Mouse (Mus musculus): ENCODE measurements at regions not wholly inside any gene's neighbourhood (a gene's known extent, or its start where the extent isn't known, plus 50 kb on each side); places are given as distances from the start of the nearest gene placed in this dataset.
A peak's percentile ranks its signal among the peaks of the same experiment; 100 is the strongest.

DNA sequence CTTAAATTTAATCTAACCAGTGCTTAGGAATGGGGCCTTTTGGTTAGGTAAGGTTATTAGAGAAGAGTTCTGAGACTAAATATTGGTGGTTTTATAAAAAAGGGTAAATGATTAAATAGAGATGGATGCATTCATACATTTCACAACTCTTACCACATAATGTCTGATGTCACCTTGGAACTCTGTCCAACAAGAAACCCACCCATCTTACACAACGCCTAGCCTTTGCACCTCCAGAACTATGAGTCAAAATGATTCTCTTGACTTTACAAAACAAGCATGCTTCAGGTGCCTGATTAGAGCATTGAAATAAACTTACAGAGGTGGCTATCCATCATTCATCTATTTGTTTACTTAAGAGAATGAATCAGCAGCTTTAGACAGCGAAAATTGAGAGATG lies 364.8 kb upstream of the Fam98a start:
- H3K9ac ChIP-seq (replicated peaks; ENCODE audit: low read depth, low read length): no peak overlapping the region
- no peak overlapping the region for H3K4me3 ChIP-seq (ENCODE audit: low read depth, low read length)
- H3K27me3 ChIP-seq (ENCODE audit: control insufficient read depth, insufficient read depth, low read length): no peaks in the 10 kb centered on the region
- no peak overlapping the region for H3K27ac ChIP-seq (ENCODE audit: low read depth, low read length)
- ATAC-seq (ENCODE audit: low read depth): no peak
- no peaks in the 10 kb centered on the region for H3K9me3 ChIP-seq (ENCODE audit: control insufficient read depth, low read length)
- WGBS: 94% methylated on average over 2 of the region's 2 CpGs
- no peaks in the 10 kb centered on the region for H3K36me3 ChIP-seq (ENCODE audit: control insufficient read depth, insufficient read depth, low read length)
- no peak overlapping the region for H3K4me2 ChIP-seq (ENCODE audit: low read depth, low read length)
- H3K4me1 ChIP-seq (ENCODE audit: control insufficient read depth, insufficient read depth, low read length): no peaks in the 10 kb centered on the region

DNA sequence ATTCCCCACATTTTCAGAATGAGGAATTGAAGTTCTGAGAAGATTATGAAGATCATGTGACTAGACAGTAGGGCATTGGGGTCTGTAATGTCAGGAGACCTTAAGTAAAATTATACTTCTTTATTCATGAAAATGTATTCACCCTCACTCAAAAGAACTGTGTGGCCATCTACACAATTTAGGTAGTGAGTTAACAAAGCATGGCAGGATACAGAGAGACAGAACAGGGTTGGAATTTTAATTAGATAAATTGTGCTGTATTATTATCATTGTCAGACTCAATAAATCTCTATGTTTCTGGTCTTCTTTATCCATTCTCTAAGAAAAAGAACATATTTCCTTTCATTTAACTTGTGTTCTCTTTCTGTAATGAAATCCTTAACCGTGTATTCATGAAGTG lies 363.5 kb upstream of the Fam98a start:
- Histone ChIP-seq H3K27ac (ENCODE audit: low read depth, low read length) (no peak overlapping the region), H3K4me3 (ENCODE audit: low read depth, low read length) (no peak overlapping the region), H3K9me3 (ENCODE audit: control insufficient read depth, low read length) (no peaks in the 10 kb centered on the region), H3K4me1 (ENCODE audit: control insufficient read depth, insufficient read depth, low read length) (no peaks in the 10 kb centered on the region), H3K27me3 (ENCODE audit: control insufficient read depth, insufficient read depth, low read length) (no peaks in the 10 kb centered on the region), H3K36me3 (ENCODE audit: control insufficient read depth, insufficient read depth, low read length) (no peaks in the 10 kb centered on the region), H3K9ac (replicated peaks; ENCODE audit: low read depth, low read length) (no peak overlapping the region), H3K4me2 (ENCODE audit: low read depth, low read length) (no peak overlapping the region)
- ATAC-seq (ENCODE audit: low read depth): no peak
- 81% methylated on average over 1 of the region's 1 CpGs for WGBS

DNA sequence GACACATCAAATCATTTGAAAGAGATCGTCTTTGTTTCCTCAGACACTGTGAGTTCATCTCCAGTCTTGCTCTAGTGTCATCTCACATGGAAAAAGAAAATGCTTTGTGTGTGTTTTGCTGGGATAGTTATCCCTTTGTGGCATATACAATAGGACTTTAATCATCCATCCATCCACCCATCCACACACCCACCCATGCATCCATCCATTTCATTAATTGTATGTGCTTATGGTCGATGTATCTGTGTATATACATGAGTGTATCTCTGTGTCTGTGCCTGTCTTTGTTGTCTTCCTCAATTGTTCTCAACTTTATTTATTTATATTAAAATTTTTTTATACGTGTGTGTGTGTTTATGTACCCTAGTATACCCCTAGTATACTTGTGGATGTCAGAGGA lies 355.3 kb upstream of the Fam98a start:
- Histone ChIP-seq H3K9ac (replicated peaks; ENCODE audit: low read depth, low read length) (no peak overlapping the region), H3K36me3 (ENCODE audit: control insufficient read depth, insufficient read depth, low read length) (no peaks in the 10 kb centered on the region), H3K4me1 (ENCODE audit: control insufficient read depth, insufficient read depth, low read length) (no peaks in the 10 kb centered on the region), H3K4me2 (ENCODE audit: low read depth, low read length) (no peak overlapping the region), H3K27ac (ENCODE audit: low read depth, low read length) (peak overlapping the region; percentile 34; the same call in 1 of the 2 replicates), H3K27me3 (ENCODE audit: control insufficient read depth, insufficient read depth, low read length) (no peaks in the 10 kb centered on the region), H3K4me3 (ENCODE audit: low read depth, low read length) (no peak overlapping the region), H3K9me3 (ENCODE audit: control insufficient read depth, low read length) (no peaks in the 10 kb centered on the region)
- WGBS: 60% methylated on average over 3 of the region's 3 CpGs
- ATAC-seq (ENCODE audit: low read depth): peak; percentile 54; the same call in 1 of the 2 replicates

DNA sequence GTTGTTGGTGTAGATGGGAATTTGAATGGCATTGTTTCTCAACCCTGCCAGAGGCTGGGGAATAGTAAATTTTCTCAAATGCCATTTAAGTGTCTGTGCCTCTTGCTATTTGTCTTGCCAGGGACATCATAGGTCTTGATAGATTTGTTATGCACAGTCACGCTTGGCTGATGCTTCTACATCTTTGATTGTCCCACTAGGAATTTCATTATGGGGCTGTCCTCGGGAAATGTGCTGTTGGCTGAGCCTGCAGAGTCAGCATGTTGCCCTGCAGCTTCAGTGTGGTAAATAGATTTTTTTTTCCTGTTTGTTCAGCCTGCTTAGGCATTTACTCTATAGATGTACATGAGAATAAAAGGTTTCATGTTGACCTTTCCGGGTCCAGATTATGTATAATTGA lies 354.9 kb upstream of the Fam98a start:
- Histone ChIP-seq H3K9ac (replicated peaks; ENCODE audit: low read depth, low read length) (no peak overlapping the region), H3K27me3 (ENCODE audit: control insufficient read depth, insufficient read depth, low read length) (no peaks in the 10 kb centered on the region), H3K36me3 (ENCODE audit: control insufficient read depth, insufficient read depth, low read length) (no peaks in the 10 kb centered on the region), H3K4me2 (ENCODE audit: low read depth, low read length) (no peak overlapping the region), H3K4me1 (ENCODE audit: control insufficient read depth, insufficient read depth, low read length) (no peaks in the 10 kb centered on the region), H3K4me3 (ENCODE audit: low read depth, low read length) (no peak overlapping the region), H3K9me3 (ENCODE audit: control insufficient read depth, low read length) (no peaks in the 10 kb centered on the region), H3K27ac (ENCODE audit: low read depth, low read length) (peak overlapping the region; percentile 45; the same call in 1 of the 2 replicates)
- WGBS: 19% methylated on average over 3 of the region's 3 CpGs
- ATAC-seq (ENCODE audit: low read depth): peak; percentile 92

DNA sequence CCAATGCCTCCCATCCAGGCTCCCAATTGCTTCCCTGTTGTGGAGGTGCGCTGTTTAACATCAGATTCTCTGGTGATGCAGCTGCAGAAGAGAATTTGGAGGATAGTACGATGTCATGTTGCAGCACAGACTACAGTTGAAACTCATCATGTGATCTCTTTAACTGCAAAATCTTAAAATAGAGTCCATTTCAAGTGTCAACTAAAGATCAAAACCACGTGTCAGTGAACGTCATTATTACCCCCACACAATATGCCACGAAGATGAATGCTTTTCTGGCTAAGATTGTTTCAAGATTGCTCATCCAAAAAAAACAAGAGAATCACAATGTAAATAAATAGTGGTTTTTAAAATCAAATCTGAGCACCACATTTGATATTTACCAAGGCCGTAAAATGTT lies 343.7 kb upstream of the Fam98a start:
- Histone ChIP-seq H3K9ac (replicated peaks; ENCODE audit: low read depth, low read length) (no peak overlapping the region), H3K9me3 (ENCODE audit: control insufficient read depth, low read length) (no peaks in the 10 kb centered on the region), H3K36me3 (ENCODE audit: control insufficient read depth, insufficient read depth, low read length) (no peaks in the 10 kb centered on the region), H3K27me3 (ENCODE audit: control insufficient read depth, insufficient read depth, low read length) (no peaks in the 10 kb centered on the region), H3K4me3 (ENCODE audit: low read depth, low read length) (no peak overlapping the region), H3K4me1 (ENCODE audit: control insufficient read depth, insufficient read depth, low read length) (no peaks in the 10 kb centered on the region), H3K27ac (ENCODE audit: low read depth, low read length) (no peak overlapping the region), H3K4me2 (ENCODE audit: low read depth, low read length) (no peak overlapping the region)
- no peak for ATAC-seq (ENCODE audit: low read depth)
- 77% methylated on average over 6 of the region's 6 CpGs for WGBS

DNA sequence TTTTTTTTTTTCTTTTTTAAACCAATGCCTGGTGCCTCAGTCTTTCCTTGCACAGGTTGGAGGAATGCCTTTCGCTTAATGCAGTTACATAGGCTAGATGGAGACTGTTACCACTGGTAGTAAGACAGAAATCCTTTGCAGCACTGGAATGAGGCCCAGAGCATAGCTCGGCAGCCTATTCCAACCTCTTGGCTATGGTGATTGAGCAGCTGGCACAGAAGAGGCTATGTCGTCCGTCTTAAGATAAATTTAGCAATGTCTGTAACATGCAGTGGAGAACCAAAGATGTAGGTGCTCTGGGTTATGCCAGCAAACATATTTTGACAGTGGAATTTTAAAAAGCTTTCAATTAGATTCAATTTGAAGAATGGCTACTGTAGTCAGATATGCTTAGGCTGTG lies 343.2 kb upstream of the Fam98a start:
- H3K4me2 ChIP-seq (ENCODE audit: low read depth, low read length): no peak overlapping the region
- H3K27me3 ChIP-seq (ENCODE audit: control insufficient read depth, insufficient read depth, low read length): no peaks in the 10 kb centered on the region
- WGBS: 82% methylated on average over 4 of the region's 4 CpGs
- no peak for ATAC-seq (ENCODE audit: low read depth)
- H3K4me1 ChIP-seq (ENCODE audit: control insufficient read depth, insufficient read depth, low read length): no peaks in the 10 kb centered on the region
- H3K9me3 ChIP-seq (ENCODE audit: control insufficient read depth, low read length): no peaks in the 10 kb centered on the region
- H3K27ac ChIP-seq (ENCODE audit: low read depth, low read length): no peak overlapping the region
- no peaks in the 10 kb centered on the region for H3K36me3 ChIP-seq (ENCODE audit: control insufficient read depth, insufficient read depth, low read length)
- H3K4me3 ChIP-seq (ENCODE audit: low read depth, low read length): no peak overlapping the region
- no peak overlapping the region for H3K9ac ChIP-seq (replicated peaks; ENCODE audit: low read depth, low read length)

DNA sequence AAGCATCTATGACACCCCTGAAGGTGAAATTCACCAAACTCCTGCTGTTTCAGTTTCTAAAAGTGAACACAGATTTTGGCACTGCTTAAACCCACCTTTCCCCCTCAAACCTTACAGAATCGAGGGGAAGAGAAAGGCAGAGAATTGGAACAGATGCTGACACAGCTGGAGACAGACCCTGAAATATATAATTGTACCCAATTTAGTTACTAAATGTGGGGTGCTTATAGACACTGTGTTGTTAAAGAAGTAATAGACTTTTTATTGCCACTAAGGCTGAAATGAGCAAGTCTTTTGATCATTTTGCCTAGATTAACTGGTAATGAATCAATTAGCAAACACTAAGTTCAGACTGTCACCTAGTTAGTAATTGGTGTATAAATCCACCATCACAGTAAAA lies 341.8 kb upstream of the Fam98a start:
- Histone ChIP-seq H3K4me1 (ENCODE audit: control insufficient read depth, insufficient read depth, low read length) (no peaks in the 10 kb centered on the region), H3K4me3 (ENCODE audit: low read depth, low read length) (no peak overlapping the region), H3K9ac (replicated peaks; ENCODE audit: low read depth, low read length) (no peak overlapping the region), H3K36me3 (ENCODE audit: control insufficient read depth, insufficient read depth, low read length) (no peaks in the 10 kb centered on the region), H3K27me3 (ENCODE audit: control insufficient read depth, insufficient read depth, low read length) (no peaks in the 10 kb centered on the region), H3K4me2 (ENCODE audit: low read depth, low read length) (no peak overlapping the region), H3K27ac (ENCODE audit: low read depth, low read length) (no peak overlapping the region), H3K9me3 (ENCODE audit: control insufficient read depth, low read length) (no peaks in the 10 kb centered on the region)
- ATAC-seq (ENCODE audit: low read depth): peak; percentile 61
- WGBS: 0% methylated on average over 1 of the region's 1 CpGs

DNA sequence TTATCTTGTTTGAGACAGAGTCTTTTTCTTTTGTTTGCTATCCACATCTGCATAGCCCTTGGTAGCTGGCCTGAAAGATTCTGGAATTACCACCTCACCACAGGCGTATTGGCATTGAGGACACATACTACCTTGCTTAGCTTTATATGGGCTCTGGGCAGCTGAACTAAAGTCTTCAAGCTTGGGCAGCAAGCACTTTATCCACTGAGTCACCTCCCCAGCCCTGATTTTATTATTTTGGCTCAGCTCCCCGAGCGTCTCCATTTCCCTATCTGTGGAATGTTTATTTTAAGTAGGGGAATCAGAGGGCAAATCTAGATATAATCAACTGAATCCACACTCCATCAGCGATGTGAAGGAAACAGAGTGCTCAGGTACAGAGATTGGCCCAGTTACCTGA lies 340.4 kb upstream of the Fam98a start:
- H3K36me3 ChIP-seq (ENCODE audit: control insufficient read depth, insufficient read depth, low read length): no peaks in the 10 kb centered on the region
- H3K27ac ChIP-seq (ENCODE audit: low read depth, low read length): no peak overlapping the region
- no peak overlapping the region for H3K4me3 ChIP-seq (ENCODE audit: low read depth, low read length)
- 90% methylated on average over 4 of the region's 4 CpGs for WGBS
- no peak for ATAC-seq (ENCODE audit: low read depth)
- H3K9ac ChIP-seq (replicated peaks; ENCODE audit: low read depth, low read length): no peak overlapping the region
- H3K4me1 ChIP-seq (ENCODE audit: control insufficient read depth, insufficient read depth, low read length): no peaks in the 10 kb centered on the region
- H3K4me2 ChIP-seq (ENCODE audit: low read depth, low read length): no peak overlapping the region
- H3K9me3 ChIP-seq (ENCODE audit: control insufficient read depth, low read length): no peaks in the 10 kb centered on the region
- no peaks in the 10 kb centered on the region for H3K27me3 ChIP-seq (ENCODE audit: control insufficient read depth, insufficient read depth, low read length)

DNA sequence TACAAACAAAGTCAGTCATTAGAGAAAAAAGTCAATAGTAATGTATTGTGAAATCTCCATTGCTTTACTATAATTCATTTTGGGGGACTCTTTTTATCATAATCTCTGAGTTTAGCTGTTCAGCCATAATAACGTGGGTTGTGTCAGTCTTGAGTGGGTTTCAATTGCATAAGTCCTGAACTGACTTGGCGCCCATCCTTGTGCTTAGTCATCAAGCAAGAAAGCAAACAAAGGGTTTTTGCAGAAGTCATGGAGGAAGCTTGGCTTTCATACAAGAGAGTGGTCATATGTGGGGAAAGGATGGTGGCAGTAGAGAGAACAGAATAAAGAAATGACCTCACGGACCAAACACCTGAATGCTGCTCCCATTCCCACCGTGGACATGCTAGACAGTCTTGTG lies 339.8 kb upstream of the Fam98a start:
- Histone ChIP-seq H3K27ac (ENCODE audit: low read depth, low read length) (no peak overlapping the region), H3K4me3 (ENCODE audit: low read depth, low read length) (no peak overlapping the region), H3K9ac (replicated peaks; ENCODE audit: low read depth, low read length) (no peak overlapping the region), H3K4me1 (ENCODE audit: control insufficient read depth, insufficient read depth, low read length) (no peaks in the 10 kb centered on the region), H3K36me3 (ENCODE audit: control insufficient read depth, insufficient read depth, low read length) (no peaks in the 10 kb centered on the region), H3K4me2 (ENCODE audit: low read depth, low read length) (no peak overlapping the region), H3K27me3 (ENCODE audit: control insufficient read depth, insufficient read depth, low read length) (no peaks in the 10 kb centered on the region), H3K9me3 (ENCODE audit: control insufficient read depth, low read length) (no peaks in the 10 kb centered on the region)
- WGBS: 86% methylated on average over 4 of the region's 4 CpGs
- ATAC-seq (ENCODE audit: low read depth): no peak

DNA sequence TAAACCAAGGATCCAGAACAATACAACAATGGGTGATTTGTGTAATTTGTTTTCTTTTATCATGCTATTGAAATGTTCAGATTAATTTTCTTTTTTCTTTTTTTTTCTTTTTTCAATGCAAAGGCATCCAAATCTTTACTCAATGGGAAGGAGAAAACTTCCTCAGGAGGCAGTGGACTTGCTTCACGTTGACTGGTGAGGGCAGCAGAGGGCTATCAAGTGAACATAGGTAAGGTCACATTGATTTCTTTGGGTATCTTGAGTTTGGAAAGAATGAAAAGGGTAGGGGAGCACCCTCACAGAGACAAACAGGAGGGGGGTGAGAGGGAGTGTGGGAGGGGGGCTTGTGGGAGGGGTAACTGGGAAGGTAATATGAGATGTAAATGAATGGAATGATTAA lies 326.1 kb upstream of the Fam98a start:
- Histone ChIP-seq H3K27ac (ENCODE audit: low read depth, low read length) (no peak overlapping the region), H3K9ac (replicated peaks; ENCODE audit: low read depth, low read length) (no peak overlapping the region), H3K27me3 (ENCODE audit: control insufficient read depth, insufficient read depth, low read length) (no peaks in the 10 kb centered on the region), H3K9me3 (ENCODE audit: control insufficient read depth, low read length) (no peaks in the 10 kb centered on the region), H3K36me3 (ENCODE audit: control insufficient read depth, insufficient read depth, low read length) (no peaks in the 10 kb centered on the region), H3K4me3 (ENCODE audit: low read depth, low read length) (no peak overlapping the region), H3K4me2 (ENCODE audit: low read depth, low read length) (no peak overlapping the region), H3K4me1 (ENCODE audit: control insufficient read depth, insufficient read depth, low read length) (no peaks in the 10 kb centered on the region)
- ATAC-seq (ENCODE audit: low read depth): no peak
- 33% methylated on average over 1 of the region's 1 CpGs for WGBS
